Mouse (Mus musculus) ZHBTc4 (cell line): ENCODE measurements at regions not wholly inside any gene's neighbourhood (a gene's known extent, or its start where the extent isn't known, plus 50 kb on each side); places are given as distances from the start of the nearest gene placed in this dataset.

Experiments used
- DNase-seq: peaks from one replicate; pipeline ENCODE4 v3.0.0-alpha.2; 2011; ENCODE audit warnings: low read depth, low spot score

DNA sequence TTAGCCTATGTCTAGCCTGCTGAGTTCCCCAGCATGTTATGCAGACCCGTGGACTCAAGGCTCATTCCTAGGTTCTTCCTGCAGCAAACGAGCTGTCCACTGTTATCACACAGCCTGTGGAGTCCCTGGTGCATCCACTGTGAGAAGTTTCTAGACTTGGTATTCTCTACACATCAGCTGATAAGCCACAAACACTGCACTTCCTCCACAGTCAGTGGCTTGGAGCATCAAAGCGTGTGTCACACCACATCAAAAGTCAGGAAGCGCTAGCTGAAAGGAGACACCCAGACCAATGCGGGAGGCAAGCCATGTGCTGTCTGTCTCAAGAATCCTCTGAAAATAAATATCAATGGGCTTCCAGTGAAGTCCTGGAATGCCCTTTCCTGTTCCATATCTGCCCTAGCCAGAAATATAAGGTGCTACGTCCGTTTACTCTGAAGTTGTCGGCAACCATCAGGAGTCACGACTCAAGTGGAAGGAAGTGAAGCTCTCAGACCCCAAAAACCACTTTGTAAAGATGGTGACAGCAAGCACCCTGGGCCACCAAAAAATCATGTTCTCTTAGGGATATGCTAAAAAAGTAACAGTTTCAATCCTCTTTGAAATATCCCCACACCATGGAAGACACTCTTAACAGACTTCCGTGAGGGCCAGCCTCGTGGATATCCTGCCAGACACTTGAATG is 227.7 kb downstream of the Adgrl2 start:
- DNase-seq: no peak

GRCm38 (mm10) chr3:148761586-148761985 is 228.8 kb downstream of the Adgrl2 start:
- no peak for DNase-seq

- no peak for DNase-seq
Observed at GRCm38 (mm10) chr3:148759500-148759899, 230.9 kb downstream of the Adgrl2 start.

DNA sequence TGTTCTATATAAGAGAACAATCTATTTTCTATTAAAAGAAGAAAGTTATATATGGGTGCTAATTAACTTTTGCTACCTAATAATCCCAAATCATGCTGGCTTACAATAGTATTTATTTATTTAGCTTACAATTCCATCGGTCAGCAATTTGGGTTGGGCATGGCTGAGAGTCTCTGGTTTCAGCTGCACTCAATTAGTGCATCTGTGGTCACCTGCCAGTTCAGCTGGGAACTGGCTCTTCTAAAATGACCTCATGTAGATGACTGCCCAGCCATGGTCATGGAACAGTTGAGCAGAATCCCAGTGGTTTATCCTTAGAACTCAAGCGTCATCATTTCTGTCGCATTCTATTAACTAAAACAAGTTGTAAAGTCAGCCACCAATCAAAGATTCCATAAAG is 244.1 kb downstream of the Adgrl2 start:
- no peak for DNase-seq

DNA sequence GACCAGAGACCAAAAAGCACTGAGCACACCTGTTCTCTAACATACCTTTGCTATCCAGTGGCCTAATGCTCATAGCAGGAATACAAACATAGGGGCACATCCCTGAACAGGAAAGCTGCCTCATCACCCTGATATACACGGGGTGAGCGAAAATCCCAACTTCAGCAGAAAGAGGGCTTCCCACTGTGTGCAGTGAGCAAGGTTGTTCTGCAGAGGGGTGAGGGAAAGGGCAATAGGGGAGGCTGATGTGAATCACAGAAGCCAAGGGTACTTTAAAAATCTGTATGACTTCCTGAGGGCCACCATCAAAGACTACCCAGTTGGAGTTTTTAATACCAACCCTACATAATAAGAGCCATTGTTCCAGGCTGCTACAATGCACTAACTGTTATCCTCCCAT is 245.7 kb downstream of the Adgrl2 start:
- DNase-seq: no peak

GRCm38 (mm10) chr3:148734194-148734749 is 256.1 kb downstream of the Adgrl2 start:
- DNase-seq: no peak

DNA sequence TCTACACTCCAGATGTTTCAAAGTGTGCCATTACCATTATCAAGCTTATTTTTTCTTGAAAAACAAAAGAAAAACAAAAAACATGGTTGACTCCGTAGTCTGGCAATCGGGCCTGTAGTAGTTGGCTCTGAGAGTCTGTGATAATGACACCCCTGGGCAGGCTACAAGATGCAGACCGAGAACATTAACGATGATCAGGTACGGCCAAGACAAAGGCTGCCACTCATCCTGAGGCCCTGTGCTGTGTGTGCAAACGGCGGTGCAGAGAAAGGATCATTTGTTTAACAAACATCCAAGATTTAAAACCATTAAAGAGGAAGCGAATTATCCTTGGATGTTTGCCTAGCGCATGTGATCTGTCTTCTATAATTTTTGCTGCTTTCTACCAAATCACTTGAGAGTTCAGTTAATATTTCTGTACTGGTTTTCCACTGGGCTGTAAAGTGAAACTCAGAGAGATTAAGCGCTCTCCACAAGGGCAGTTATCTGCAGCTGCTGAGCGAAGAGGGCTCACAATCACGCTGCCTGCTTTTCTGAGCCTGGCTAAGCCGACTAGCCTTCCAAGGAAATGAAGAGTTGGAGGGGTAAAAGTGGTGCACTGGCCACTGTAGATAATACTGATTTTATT is 257.0 kb downstream of the Adgrl2 start:
- DNase-seq: no peak

DNA sequence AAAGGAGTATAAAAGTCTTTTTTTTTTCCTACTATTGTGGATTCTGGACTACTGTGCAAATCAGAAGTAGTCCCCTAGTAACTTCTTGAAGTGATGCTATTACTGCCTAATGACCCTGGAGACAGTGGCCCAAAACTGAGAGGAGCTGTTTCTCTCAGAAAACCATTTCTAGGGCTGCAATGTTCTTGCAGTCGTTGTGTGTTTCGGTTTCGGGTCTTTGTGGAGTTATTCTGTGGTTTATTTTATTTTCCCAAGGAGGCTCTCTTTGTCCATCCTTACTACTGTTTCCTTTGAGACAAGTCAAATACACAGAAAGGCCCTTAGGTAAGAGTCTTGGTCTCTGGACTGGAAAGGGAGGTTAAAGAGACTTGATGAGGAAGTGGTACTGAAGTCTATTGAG is 258.9 kb downstream of the Adgrl2 start:
- no peak for DNase-seq

DNA sequence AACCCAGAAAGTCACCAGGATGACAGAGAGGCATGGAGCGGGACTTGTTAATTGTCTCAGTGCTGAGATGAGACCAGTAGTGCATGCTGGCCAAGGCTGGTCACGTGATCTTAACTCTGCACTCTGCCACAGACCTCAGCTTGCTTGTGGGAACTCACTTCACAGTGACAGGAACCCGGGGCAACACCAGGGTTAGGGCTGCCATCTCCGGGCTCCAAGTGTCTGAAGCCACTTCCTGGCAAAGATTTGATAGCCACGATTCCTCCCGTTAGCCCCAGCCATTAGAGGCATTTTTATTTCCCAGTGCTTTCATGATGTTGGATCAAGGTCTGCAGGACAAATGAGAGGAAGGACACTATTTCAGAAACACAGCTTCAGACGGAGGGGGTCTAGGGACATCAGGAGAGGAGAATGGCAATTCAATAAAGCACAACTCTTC is 261.1 kb downstream of the Adgrl2 start:
- DNase-seq: no peak

GRCm38 (mm10) chr3:148728513-148729241 is 261.7 kb downstream of the Adgrl2 start:
- DNase-seq: no peak

GRCm38 (mm10) chr3:148726596-148727331 is 263.6 kb downstream of the Adgrl2 start:
- no peak for DNase-seq

DNA sequence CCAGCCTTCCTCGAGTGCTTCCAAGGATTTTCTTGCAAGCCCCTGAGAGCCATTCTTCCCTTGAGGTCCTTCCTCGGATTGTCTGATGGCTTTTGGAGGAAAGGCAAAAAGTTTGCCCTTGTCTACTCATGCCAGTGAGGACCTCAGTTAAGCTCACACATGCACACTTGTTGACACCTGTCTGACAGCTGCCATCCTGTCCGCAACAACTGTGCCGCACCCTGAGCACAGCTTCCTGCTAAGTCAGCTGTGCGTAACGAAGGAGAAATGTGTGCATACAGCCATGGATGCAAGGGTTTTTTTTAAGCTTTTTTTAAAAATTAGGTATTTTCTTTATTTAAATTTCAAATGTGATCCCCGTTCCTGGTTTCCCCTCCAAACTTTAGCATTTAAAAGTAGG is 293.8 kb downstream of the Adgrl2 start:
- no peak for DNase-seq

DNA sequence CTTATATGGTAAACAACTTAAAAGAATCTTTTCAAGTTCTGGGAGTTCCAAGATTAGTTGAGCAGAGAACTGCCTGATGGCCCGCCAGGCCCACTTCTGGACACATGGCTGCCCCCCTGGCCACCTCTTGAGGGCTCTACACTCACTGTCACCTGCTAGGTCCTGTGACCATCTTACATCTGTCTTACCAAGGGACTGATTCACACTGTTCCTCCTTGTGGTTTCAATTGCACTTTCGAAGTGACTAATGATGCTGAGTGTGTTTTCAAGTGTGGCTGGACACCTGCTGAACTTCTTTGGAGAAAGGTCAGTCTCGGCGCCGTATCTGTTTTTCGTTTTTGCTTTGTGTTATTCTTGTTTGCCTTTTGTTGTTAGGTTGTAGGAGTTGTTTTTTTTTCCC is 294.9 kb downstream of the Adgrl2 start:
- no peak for DNase-seq

DNA sequence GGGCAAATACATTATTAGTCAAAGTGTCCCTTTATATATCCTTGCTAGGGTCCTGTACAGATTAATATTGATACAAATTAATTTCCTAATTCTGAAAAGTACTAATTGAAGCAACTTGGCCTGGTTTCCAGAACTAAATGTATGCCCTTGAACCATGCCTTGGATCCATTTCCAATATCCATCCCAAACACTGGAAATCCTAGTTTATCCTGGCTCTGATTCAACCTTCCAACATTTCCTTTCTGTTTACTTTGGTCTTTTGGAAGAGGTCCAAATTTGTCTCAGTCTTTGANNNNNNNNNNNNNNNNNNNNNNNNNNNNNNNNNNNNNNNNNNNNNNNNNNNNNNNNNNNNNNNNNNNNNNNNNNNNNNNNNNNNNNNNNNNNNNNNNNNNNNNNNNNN is 307.2 kb downstream of the Adgrl2 start:
- no peak for DNase-seq

DNA sequence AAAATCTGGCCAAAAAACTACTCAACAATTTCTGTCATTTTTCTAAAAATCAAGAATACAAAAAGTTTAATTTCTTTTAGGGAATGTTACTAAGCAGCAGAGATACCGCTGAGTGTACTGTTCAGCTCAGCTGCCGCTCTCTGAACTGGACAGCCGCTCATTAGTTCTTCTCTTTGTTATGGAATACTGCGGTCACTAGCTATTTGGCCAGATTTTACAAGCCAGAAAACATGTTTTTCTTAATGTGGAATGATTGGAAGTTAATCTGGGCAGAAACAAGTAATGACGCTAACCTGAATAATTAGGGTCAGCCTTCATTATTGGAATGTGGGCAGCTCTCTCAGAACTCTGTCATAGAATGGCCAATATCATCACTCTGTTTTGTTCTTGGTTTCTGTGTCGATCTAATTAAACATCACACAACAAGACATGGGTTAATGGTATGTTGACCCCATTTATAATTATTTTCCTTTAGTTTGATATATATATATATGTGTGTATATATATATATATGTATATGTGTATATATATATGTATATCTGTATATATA is 307.8 kb downstream of the Adgrl2 start:
- DNase-seq: no peak

- DNase-seq: no peak
Observed at GRCm38 (mm10) chr3:148681186-148681585, 309.2 kb downstream of the Adgrl2 start.

GRCm38 (mm10) chr3:148680737-148681136 is 309.6 kb downstream of the Adgrl2 start:
- peak; percentile 10 for DNase-seq

DNA sequence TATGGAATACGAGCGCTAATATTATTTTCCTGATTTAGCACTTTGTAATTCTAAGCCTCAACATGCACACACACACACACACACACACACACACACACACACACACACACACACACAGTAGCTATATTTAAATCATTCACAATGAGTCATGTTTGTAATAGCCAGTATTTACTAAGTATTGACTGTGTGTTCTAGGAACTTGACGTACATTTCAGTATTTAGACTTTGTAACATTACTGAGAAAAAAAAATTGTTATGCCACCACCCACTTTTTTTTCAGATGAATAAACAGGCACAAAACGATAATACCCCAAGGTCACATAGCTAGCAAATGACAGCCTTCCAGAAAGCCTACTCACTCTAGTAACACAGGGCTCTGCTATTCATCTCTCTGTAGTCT is 310.3 kb downstream of the Adgrl2 start:
- DNase-seq: no peak

DNA sequence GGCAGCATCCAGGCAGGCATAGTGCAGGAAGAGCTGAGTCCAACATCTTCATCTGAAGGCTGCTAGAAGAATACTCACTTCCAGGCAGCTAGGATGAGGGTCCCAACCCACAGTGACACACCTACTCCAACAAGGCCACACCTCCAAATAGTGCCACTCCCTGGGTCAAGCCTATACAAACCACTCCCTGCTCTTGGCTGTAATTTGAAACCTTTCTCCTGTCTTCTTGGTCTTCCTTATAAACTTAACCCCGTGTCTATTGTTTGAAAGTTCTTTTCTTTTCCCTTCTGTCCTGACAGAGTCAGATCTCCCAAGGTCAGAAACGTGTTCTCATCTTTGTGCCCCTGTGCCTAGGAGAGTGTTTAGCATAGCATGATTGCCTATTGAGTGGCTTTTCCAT is 311.2 kb downstream of the Adgrl2 start:
- peak; percentile 74 for DNase-seq

DNA sequence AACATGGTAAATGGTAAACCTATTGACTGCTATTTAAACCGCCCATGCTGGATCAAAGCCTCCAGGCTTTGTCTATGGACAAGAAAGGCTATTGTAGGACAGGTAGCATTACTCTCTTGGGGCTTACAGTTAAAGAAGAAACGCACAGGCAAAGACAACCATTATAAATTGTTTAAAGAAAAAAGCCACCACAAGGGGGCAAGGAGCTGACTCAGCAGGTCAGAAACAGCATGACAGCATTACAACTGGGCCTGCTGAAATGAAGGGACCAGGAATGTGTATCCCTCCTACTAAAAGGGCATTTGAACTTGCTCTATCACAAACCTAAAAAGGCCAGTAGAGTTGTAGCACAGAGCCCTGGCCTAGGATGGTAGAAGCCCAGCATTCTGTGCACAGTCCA is 314.3 kb downstream of the Adgrl2 start:
- peak; percentile 61 for DNase-seq

DNA sequence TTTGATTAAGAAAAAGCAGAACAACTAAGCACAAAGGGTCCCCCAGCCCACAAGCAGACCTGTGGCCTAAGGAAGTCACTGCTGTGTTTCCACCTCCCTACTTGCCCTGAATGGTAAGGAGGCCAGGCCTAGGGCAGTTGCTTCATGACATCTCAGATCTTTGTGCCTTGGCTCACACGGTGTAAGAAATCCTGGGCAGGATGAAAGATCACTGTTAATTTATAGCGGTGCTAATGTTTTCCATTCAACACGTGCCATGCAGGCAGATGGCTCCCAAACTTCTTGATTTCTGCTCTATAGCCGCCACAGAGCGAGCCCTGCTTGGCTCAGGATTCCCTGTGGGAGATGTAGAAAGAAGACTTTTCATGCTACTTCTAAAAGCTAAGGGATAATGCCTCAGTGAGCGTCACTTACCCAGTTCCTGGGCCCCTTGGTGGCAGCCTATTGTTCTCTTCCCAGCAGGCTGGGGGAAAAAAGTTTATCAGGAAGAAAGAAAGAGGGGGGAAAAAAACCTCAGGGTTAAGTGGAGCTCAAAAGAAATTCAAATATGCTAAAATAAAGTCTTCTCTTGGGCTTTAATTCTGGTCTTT is 327.4 kb downstream of the Adgrl2 start:
- no peak for DNase-seq
